Mouse (Mus musculus): Measurements from ENCODE around the gene Ptdss2.

Ptdss2 gene

DNA sequence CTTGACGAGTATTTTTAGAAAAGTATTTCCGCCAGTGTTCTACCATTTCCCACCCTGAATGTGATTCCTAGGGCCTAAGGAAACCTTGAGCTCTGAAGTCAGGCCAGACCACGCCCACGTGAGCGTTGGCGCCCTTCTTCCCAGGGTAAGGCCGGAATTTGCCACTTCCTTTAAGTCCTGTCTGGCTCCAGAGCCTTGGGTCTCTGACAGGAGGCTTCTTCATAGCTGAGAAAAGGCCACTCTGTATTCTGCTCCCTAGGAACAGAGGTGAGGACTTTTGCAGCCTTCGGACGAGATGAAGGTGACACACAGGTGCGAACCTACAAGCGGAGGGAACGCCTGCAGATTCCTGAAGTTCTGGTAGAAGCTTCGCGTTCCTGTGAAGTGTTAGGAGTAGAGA, at the start of gene Ptdss2:
TSS of gene Ptdss2 (plus strand) at position 138 of the 400 bp plus-strand sequence.
- no peak for DNase-seq

DNA sequence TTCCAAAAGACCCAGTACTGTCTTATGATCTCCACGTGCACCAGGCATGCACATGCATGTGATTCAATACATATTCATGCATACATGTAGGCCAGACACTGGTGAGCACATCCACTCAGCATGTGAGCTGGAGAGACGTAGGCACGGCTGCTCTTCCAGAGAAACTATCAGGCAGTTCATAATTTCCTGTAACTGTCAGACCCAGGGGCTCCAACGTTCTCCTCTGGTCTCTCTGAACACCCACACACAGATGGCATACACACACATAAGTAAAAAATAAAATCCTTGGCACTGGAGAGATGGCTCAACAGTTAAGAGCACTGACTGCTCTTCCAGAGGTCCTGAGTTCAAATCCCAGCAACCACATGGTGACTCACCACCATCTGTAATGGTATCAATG, 48.4 kb upstream of the Ptdss2 start:
- DNase-seq, result no peak

DNA sequence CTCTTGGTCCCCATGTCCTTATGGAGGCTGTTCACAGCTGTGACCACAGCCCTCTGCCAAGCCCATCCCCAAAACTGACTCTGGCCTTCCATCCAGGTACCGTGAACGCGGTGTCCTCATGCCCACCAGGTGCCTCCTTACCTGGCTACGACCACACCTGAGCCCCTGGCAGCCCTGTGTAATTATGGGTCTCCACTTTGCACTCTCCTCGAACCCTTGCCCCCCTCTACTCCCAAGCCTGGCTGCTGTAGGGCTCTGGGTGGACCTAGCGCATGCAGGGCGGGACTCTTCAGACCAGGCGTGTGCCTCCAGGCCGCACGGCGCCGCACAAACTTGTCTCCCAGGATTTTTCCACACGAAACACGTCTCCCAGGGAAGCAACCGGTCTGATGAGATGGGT, 44.3 kb upstream of the Ptdss2 start, which contains the start of gene Pkp3:
TSS of gene Pkp3 (plus strand) at position 378 of the 400 bp plus-strand sequence.
- DNase-seq, result no peak

DNA sequence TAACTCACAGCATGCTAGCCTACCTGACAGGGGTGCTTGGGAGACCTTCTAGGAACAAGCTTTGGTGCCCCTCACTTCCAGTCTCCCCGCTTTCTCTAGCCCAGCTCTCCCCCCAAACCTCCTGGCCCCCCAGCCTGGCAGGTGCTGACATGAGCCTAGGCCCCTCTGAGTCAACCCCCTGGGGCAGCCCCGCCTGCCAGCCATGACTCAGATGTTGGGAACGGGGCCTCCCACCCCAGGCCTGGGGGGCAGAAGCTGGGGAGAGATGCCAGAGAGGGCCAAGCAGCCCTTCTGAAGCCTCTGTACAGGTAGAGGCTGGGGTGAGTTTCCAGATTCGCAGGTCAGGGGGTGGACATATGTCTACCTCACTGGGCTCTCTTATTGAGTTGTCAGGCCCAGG, 43.3 kb upstream of the Ptdss2 start:
- no peak for DNase-seq

DNA sequence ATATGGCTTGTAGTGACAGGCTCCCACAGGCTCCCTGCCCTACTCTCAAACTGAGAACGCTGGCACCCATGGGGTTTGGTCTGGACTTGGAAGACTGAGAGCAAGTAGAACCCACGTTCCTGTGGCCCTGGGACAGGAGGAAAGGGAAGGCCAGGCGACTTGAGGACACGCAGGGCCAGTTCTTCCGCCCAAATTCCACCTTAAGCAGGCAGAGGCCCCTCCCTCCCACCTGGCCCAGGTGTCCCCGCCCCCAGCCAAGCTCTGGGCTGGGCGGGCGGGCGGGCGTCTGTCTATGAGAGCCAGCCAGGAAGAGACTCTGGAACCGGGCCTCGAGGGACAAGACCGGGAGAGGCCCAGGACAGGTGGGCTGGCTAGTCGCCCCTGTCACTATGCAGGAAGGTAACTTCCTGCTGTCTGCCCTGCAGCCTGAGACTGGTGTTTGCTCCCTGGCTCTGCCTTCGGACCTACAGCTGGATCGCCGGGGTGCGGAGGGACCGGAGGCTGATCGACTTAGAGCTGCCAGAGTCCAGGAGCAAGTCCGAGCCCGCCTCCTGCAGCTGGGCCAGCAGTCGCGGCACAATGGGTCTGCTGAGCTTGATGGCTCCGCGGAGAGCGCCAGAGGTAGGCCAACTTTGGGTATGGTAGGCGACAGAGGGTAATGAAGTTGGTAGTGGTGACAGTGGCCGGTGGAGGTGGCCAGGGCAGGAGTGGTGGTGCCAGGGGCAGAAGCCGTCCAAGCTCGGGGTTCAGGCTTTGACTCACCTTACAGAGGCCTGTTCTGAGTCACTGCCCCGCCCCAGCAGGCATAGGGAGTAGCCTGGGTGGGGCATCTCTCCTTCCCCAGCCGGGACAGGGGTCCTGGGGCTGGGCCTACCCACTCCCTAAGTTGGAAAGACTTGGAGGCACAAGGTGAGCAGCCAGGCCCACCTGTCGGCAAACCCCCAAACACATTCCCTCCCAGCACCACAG, 42.4 kb upstream of the Ptdss2 start:
- DNase-seq, result no peak

DNA sequence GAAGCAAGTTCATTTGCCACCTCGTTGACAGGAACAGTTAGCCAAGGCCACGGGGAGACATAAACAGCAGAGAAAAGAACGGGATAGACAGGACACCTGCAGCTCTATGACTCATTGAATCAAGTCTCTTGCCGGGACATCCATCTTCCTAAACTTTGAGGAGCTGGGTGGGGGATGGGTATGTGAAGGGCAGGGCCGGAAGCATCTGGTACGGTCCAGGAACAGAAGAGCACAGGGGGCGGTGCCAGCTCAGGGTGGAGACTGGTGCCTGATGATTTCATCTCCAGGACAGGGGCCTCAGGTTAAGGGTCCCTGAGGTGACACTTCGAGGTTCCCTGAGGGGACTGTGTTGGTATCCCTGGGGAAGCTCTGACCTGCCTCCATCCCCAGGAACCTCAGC, 34.3 kb upstream of the Ptdss2 start:
- DNase-seq, result no peak

DNA sequence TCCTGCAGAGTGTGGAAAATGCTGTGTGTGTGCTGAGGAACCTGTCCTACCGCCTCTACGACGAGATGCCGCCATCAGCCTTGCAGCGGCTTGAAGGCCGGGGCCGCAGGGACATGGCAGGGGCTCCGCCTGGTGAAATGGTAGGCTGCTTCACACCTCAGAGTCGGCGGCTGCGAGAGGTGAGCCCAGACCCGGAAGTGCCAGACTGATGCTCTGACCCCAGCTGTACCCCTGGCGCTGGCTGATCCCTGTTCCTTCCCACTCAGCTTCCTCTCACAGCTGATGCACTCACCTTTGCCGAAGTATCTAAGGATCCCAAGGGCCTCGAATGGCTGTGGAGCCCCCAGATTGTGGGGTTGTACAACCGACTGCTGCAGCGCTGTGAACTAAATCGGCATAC, 33.7 kb upstream of the Ptdss2 start:
- no peak for DNase-seq

DNA sequence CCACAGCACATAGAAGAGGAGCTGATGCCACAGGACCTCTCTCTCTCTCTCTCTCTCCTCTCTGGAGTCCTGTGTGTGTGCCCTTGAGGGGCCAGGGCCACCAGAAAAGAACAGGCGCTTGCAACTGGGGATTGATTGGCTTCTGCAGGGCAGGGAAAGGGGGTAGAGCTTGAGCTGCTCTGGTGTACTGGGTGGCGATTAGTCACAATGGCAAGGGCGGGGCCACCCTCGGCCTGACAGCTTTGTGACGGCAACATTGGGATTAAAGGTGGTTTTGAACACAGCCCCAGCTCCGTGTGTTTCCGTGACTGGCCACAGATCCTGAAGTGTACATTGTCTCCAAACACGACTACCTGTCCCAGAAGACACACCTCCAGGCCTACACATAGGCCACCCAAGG, 32.0 kb upstream of the Ptdss2 start:
- no peak for DNase-seq

DNA sequence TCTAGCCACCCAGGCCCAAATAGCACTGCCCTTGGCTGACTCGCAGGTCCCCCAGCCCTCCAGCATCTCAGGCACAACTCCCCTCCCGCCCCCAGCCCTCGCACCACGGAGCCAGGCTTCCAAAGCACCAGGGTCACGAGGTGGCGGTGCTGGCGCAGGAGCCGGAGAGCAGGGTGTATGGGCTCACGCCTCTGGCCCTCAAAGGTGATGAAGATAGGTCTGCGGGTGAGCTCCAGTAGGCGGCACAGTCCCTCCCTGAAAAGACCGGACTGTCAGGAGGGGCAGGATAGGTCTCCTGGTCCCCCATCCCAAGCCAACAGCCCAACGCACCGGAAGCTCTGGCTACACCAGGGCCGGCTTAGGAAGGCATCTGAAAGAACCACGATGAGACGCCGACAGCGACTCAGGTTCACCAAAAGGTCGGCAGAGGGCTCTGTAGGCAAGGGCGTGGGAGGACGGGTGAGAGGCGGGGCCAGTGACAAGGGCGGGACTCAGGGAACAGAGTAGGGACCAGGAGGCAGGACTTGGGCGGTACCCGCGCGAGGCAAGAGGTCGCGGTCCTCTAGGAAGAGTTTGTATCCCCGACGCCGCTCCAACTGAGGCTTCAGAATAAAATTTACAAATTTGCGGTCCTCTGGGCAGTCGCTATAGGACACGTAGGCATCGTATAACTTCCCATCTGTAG, 30.0 kb upstream of the Ptdss2 start:
- peak; percentile 73 to 85 for DNase-seq

DNA sequence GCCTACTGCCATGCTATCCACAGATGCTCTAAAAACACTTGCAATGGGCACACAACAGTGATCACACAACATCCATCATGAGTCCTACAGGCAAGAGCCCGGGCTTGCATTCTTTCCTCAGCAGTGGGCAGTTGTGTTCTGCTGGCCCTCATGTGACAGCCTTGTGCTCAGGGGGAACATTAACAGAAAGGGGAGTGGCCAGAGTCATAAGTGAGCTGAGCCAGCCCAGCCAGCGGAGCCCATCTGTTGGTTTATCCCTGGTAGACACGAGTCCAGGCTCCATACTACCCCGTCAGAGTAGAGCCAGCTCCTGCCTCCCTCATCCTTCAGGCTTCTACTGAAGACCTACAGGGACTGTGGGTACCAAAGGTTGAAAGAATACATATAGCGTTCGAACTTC, 28.2 kb upstream of the Ptdss2 start:
- DNase-seq, result no peak

DNA sequence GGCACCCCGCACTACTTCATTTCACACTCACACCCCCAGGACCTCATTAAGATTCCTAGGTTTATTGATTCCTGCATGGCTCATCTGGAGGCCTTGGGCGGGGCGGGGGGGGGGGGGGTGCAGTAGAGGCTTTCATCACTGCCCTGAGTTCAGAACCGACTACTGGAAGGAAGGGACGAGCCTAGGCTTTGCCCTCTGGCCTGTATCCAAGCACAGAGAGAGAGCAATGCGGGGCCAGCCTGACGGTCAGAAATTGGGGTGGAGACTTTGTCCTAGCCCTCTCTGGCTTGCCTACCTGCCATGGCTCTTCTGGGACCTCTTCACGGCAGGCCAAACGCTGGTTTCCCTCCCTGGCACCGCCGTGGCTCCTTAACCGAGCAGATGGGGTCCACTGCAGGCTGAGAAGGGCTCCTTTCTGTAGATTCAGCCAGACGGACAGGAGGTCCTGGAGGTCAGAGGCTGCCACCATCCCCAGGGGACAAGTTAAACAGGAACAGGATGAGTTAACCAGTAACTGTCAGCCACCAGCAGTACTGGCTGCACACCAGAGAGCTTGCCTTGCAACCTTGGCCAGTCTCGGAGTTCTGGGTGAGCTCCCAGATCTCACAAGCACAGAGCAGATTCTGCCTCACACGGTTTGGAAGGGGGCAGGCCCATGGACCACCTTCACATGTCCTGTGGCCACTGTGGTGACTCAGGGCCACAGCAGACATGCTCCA, 27.5 kb upstream of the Ptdss2 start:
- DNase-seq, result no peak

DNA sequence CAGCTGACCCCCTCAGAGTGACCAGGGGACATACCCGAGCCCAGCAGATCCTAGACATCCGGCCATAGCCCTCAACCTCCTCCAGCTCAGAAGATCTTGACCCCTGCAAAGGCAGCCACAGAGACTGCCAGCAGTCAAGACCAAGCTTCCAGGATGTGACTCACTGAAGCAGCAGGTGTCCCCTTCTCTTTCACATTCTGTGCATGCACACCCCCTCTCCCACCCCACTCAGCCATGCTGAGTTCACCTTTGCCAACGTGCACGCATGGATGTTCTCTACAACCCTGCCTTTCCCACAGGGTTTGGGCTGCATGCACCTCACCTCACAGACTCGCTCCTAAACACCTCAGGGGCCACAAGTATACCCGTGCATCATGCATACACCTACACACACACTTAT, 26.2 kb upstream of the Ptdss2 start:
- no peak for DNase-seq

DNA sequence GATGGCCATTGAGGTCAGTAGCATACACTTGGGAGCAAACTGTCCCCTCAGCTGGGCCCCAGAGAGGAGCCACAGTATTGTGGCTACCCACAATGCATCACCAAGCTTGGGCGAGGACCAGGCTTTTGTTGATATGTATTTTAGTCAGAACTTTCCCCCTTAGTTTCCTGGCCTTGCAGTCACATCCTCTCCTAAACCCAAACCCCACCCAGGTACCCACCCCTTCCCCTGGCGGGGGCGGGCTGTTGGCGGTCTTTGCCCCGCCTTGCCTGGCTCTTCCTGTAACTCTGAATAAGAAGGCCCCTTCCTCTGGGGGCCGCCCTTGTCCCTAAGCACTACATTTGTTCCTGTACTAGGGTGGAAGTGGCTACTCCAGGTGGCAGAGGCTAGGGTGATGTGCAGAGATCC, 25.5 kb upstream of the Ptdss2 start:
- no peak for DNase-seq

DNA sequence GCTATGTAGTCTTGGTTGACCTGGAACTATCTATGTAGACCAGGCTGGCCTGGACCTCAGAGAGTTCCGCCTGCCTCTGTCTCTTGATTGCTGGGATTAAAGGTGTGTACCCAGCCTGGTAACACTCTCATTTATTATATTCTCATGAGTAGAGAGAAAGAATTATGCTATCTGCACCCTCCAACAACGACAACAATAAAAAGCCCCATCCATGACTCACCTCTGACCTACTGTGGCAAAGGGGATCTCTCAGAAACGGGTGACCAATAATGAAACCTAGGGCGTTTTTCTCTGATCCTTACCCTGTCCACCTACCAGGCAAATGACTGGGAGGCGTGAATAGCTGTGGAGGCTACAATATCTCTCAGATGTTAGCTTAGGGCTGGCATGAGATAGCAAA, 25.0 kb upstream of the Ptdss2 start:
- DNase-seq, result no peak

DNA sequence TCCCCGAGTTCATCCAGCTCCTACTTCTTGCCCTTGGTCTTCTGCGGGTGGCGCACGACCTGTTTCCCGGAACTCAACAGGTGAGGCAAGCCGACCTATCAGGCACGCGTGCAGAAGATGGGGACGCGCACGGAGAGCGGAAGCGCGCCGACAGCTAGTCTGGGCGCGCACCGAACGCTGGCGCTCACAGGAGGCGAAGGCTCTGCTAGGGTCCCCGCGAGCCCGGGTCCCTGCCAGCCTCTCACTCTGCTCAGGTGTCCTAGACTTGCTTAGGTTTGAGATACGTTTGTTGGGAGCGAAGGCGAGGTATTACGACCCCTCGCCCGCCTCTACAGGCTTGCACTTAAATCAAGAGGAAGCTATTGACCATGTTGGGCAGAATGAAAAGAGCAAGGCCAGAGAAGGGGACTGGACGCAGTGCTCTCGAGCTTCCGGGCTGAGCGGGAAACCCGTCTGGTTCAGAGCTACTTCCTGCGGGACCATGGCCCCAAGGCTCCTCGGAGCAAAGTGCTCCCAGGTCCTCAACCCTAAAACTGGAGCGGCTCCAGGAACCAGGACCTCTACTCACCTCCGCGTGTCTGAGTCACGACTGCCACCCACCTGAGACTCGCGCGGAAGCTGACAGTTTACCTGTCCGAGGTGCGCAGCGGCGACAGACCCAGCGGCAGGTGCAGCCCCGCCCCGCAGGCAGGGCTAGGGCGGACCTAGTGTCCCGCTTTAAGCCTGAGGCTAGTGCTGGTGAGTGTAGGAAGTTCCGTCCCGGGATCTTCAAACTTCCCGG, 22.1 kb upstream of the Ptdss2 start, which contains the start of gene Sigirr:
TSS of gene Sigirr (minus strand) at position 662 of the 781 bp plus-strand sequence.
- peak; percentile 43 to 65 for DNase-seq

DNA sequence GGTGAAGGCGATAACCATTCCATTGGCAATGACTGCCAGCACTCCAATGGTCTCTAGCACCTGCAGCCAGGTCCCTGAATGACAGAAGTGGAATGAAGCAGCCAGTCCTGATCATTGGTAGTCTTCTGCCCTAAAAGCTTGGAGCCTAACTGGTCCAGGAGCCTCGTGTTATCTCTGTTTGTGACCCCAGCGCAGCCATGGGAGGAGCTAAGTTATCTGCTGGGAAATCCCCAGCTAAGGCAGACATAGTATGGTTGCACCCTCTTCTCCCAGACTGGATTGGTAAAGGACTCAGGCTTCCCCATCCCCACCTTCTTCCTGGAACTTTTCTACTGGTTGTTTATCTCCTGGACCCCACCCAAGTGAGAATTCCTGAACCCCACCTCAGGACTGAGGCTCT, 19.0 kb upstream of the Ptdss2 start:
- no peak for DNase-seq

DNA sequence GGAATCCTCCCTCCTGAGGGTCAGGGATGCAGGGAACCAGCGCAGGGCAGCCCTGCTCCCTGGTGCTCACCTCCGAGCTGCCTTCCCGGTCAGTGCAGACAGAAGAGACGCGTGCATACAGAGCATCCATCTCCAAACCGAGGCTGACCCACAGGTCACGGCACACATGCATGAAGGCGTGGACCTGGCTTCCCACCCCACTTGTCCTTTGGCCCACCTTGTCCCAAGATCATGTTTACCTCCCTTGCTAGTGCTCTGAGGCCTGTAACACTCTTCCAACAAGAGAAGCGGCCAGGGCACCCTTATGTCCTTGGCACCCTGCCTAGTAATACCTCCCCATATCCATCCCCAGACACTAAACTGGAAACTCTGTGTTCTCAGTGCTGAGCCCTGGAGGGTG, 6.3 kb upstream of the Ptdss2 start:
- DNase-seq, result no peak

DNA sequence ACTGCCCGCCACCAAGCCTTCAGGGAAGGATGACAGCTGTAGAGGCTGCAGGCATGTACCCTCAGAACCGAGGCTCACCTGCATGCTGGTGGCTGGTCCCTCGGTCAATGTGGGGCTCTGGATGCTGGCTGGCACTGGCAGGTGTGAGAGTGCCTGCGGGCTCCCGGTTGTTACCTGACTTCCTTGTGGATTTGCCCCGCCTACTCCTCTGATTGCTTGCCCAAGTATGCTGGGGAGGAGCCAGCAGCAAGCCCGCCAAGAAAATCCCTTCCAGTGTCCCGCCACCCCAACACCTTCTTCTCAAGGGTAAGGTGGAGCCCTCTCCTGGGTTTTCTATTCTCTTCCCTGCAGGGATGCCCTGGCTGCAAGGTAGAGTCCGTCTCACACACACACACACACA, 4.5 kb upstream of the Ptdss2 start, which contains the start of gene Ano9:
TSS of gene Ano9 (minus strand) at position 171 of the 400 bp plus-strand sequence.
- DNase-seq, result no peak

DNA sequence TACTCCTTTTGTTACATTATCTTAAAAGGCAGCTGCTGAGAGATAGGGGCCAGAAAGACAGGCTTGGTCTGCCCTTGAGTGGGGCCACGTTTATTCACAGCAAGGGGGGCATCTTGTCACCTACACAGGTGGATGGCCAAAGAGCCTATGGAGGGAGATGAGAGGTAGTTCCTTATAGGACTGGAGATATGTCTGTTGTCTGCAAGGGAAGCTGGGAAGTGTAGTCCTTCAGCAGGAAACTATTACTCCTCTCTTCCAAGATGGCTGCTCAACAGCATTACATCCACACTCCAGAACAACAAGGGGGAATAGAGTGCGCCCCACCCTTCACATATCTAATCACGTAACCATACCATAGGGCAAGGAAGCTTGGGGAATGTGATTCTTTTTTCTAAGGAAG, 2.7 kb upstream of the Ptdss2 start:
- DNase-seq, result no peak

DNA sequence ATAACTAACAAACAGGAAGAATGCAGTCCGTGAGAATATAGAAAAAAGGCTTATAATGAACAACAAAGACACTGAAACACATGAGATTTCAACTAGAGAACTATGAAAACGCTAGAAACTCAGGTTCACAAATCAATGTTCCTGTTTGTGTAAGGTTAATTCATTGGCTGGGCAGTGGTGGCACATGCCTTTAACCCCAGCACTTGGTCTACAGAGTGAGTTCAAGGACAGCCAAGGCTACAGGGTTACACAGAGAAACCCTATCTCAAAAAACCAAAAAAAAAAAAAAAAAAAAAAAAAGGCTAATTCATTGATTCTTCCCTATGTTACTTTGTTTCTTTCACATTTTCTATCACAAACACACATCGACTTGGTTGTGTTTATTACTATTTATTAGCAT, 1.6 kb upstream of the Ptdss2 start:
- no peak for DNase-seq

DNA sequence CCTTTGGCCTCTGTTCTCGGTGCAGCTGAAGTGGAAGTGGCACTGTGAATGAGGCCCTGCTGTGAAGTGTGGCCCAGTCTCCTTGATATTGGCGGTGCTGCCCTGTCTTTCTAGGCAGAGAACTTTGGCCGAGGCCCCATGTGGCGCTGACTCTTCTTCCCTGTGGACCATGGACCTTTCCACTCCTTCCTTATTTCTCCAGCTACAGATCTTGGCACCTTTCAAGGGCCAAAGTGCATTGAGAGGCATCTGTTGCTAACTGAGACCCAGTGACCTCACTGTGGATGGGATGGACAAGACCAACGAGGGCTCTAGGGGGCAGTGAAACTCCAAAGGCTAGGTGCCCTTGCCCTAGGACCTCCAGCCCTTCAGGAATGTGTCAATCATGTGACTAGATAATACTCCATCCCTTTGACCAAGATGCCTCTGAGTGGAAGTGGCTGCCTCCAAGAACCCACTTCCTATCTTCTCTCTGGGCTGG, 1.1 kb upstream of the Ptdss2 start:
- DNase-seq, result no peak

All from cerebellum, postnatal 25 days (tissue).